Comparison of ENCODE assay signal across 8 mouse cellular contexts in the genomic region with DNA sequence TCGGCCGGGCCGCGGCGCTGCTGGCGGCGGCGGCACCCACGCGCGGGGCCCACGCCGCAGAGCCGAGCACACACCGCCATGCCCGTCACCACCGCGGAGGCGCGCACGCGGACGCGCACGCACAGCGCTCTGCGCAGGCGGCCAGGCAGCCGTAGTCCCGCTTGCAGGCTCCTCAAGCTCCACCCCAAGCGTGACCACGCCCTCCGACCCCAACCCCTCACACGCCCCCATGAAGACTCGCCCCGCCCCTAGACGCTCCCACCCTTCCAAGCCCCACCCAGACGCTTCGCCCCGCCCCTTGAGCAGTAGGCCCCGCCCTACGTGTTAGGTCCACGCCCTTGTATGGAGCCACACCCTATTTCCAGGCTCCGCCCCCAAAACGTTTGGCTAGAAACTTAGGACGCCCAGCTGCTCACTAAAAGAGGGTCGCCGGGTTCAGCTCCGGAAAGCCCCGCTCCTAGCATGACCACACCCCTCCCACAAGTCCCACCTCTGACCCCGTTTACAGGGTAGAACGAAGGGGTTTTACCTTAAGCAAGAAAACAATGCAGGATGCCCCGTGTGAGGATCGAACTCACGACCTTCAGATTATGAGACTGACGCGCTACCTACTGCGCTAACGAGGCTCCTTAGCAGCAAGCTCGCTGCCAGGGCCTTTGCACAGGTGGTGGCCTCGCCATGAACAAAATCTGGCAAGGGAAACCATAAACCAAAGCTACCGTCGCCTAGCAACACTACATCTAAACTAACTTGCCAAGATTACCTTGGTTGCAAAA. TPM values are rescaled to one million over a fixed set of nuclear protein-coding genes. Genes with fewer than 3 reads are reported as not detected.
DNase-seq lines count a peak whose midpoint lies in the region; ATAC-seq and TF ChIP-seq lines count a peak whose summit lies in the region.

A gene (minus strand): TSS at position 131 of the 776 bp plus-strand sequence.

- ATAC-seq in heart, embryonic 11.5 days (replicated peaks; ENCODE audit: insufficient number of reproducible peaks, low FRiP score, low TSS enrichment), result peak; percentile 88
- peak; percentile 93 for ATAC-seq in kidney, embryonic 16.5 days (ENCODE audit: low FRiP score, low TSS enrichment)

- peak within 1 kb of the TSS; percentile 88 for H3K9ac ChIP-seq in heart, embryonic 11.5 days (ENCODE audit: low read depth, low read length)
- H3K9ac ChIP-seq in kidney, embryonic 16.5 days (replicated peaks; ENCODE audit: low read length), result peak within 1 kb of the TSS; percentile 89
- peak within 1 kb of the TSS; percentile 94 for H3K9ac ChIP-seq in liver, adult 2 months (ENCODE audit: low read depth, low read length)

- TF ChIP-seq POLR2A in brain, embryonic 14.5 days (IDR thresholded peaks at IDR 0.05; ENCODE audit: borderline replicate concordance, extremely low read depth, insufficient read depth, insufficient read length, poor library complexity, severe bottlenecking), result peak; percentile 95
- TF ChIP-seq POLR2A in liver, adult 2 months (IDR thresholded peaks at IDR 0.05; ENCODE audit: extremely low read depth, insufficient read depth, low read length), result peak; percentile 95
- TF ChIP-seq POLR2A in myocyte (IDR thresholded peaks at IDR 0.05; ENCODE audit: insufficient read length, low read depth), result peak; percentile 98

- H3K79me2 ChIP-seq in C2C12 (ENCODE audit: control insufficient read depth, insufficient read depth) (peaks cover 41% of the 10 kb centered on the region), myocyte (ENCODE audit: control insufficient read depth, insufficient read depth) (peaks cover 30% of the 10 kb centered on the region)
- peaks cover 33% of the 10 kb centered on the region; the same call in 1 of the 2 replicates for H3K79me2 ChIP-seq in liver, adult 2 months (ENCODE audit: control insufficient read depth, insufficient read depth, low read length)

- H3K4me3 ChIP-seq in C2C12 (ENCODE audit: insufficient read depth, poor library complexity, severe bottlenecking) (peak within 1 kb of the TSS; percentile 65), myocyte (peak within 1 kb of the TSS; percentile 52)
- peak within 1 kb of the TSS; percentile 84 for H3K4me3 ChIP-seq in erythroblast, embryonic 14.5 days (replicated peaks)
- peak within 1 kb of the TSS; percentile 90 for H3K4me3 ChIP-seq in heart, embryonic 11.5 days (ENCODE audit: low read depth, low read length)
- H3K4me3 ChIP-seq in kidney, embryonic 16.5 days (ENCODE audit: low read length), result peak within 1 kb of the TSS; percentile 93
- peak within 1 kb of the TSS; percentile 87 for H3K4me3 ChIP-seq in liver, adult 2 months (ENCODE audit: insufficient read depth, low read depth, low read length)

- WGBS in heart, embryonic 11.5 days (ENCODE audit: insufficient replicate concordance), result 2% methylated on average over 62 of the region's 63 CpGs
- WGBS in kidney, embryonic 16.5 days, result under 1% methylated on average over 47 of the region's 63 CpGs
- WGBS in liver, adult 2 months, result under 1% methylated on average over 63 of the region's 63 CpGs

- H3K79me3 ChIP-seq in C2C12 (ENCODE audit: low read depth), result peaks cover 15% of the 10 kb centered on the region

- H3ac ChIP-seq in C2C12 (ENCODE audit: control insufficient read depth, insufficient read length, low read depth) (peak within 1 kb of the TSS; percentile 97), myocyte (ENCODE audit: control insufficient read depth, insufficient read length) (peak within 1 kb of the TSS; percentile 27)

- peak; percentile 97 for DNase-seq in brain, embryonic 14.5 days (ENCODE audit: low read depth)
- peak; percentile 99 for DNase-seq in liver, adult 2 months (ENCODE audit: extremely low read depth, low read depth, low spot score)
- peak; percentile 97 for DNase-seq in splenic B cell, adult 2 months (ENCODE audit: low read depth, low spot score)

- peak within 1 kb of the TSS; percentile 96 for H3K4me2 ChIP-seq in heart, embryonic 11.5 days
- peak within 1 kb of the TSS; percentile 89 for H3K4me2 ChIP-seq in kidney, embryonic 16.5 days (replicated peaks; ENCODE audit: low read depth, low read length)
- peak within 1 kb of the TSS; percentile 98 for H3K4me2 ChIP-seq in myocyte (ENCODE audit: low read depth)

- peak within 1 kb of the TSS; percentile 59; the same call in 1 of the 2 replicates for H3K27ac ChIP-seq in heart, embryonic 11.5 days (ENCODE audit: low read depth, low read length)
- H3K27ac ChIP-seq in kidney, embryonic 16.5 days (ENCODE audit: low read length), result peak within 1 kb of the TSS; percentile 44; the same call in 1 of the 2 replicates
- peak within 1 kb of the TSS; percentile 98 for H3K27ac ChIP-seq in liver, adult 2 months (replicated peaks; ENCODE audit: insufficient read depth, low read depth, low read length)

- no peak for TF ChIP-seq CTCF in C2C12 (IDR thresholded peaks at IDR 0.05; ENCODE audit: control insufficient read depth, insufficient read depth, insufficient read length)
- TF ChIP-seq CTCF in brain, embryonic 14.5 days (IDR thresholded peaks at IDR 0.05; ENCODE audit: borderline replicate concordance, extremely low read depth, insufficient read depth, insufficient read length), result no peak
- TF ChIP-seq CTCF in liver, adult 2 months (IDR thresholded peaks at IDR 0.05; ENCODE audit: low read depth, low read length), result no peak

- H3K9me3 ChIP-seq in erythroblast, embryonic 14.5 days (ENCODE audit: control insufficient read depth, low read length), result no peaks in the 10 kb centered on the region; the same call in 1 of the 2 replicates
- H3K9me3 ChIP-seq in heart, embryonic 11.5 days (replicated peaks; ENCODE audit: control insufficient read depth, low read length), result no peaks in the 10 kb centered on the region
- no peaks in the 10 kb centered on the region for H3K9me3 ChIP-seq in kidney, embryonic 16.5 days (ENCODE audit: low read length)

- H3K36me3 ChIP-seq in C2C12 (ENCODE audit: control insufficient read depth, insufficient read depth), result no peaks in the 10 kb centered on the region
- H3K36me3 ChIP-seq in erythroblast, embryonic 14.5 days (ENCODE audit: control insufficient read depth), result peaks cover 3% of the 10 kb centered on the region; the same call in 1 of the 2 replicates
- H3K36me3 ChIP-seq in heart, embryonic 11.5 days (ENCODE audit: control insufficient read depth, insufficient read depth, low read length), result no peaks in the 10 kb centered on the region
- no peaks in the 10 kb centered on the region for H3K36me3 ChIP-seq in kidney, embryonic 16.5 days (ENCODE audit: insufficient read depth, low read length)
- H3K36me3 ChIP-seq in liver, adult 2 months (ENCODE audit: control insufficient read depth, insufficient read depth, low read length), result no peaks in the 10 kb centered on the region
- H3K36me3 ChIP-seq in myocyte (ENCODE audit: control insufficient read depth, insufficient read depth), result no peaks in the 10 kb centered on the region
- H3K36me3 ChIP-seq in splenic B cell, adult 2 months (ENCODE audit: control insufficient read depth, insufficient read depth, low read length, poor library complexity, severe bottlenecking), result no peaks in the 10 kb centered on the region

- H3K27me3 ChIP-seq in C2C12 (ENCODE audit: control insufficient read depth, insufficient read depth, insufficient read length) (no peaks in the 10 kb centered on the region), myocyte (ENCODE audit: control insufficient read depth, insufficient read depth, insufficient read length) (no peaks in the 10 kb centered on the region)
- peaks cover 8% of the 10 kb centered on the region for H3K27me3 ChIP-seq in erythroblast, embryonic 14.5 days (ENCODE audit: control insufficient read depth)
- H3K27me3 ChIP-seq in heart, embryonic 11.5 days (ENCODE audit: control insufficient read depth, insufficient read depth, low read length), result no peaks in the 10 kb centered on the region
- no peaks in the 10 kb centered on the region for H3K27me3 ChIP-seq in kidney, embryonic 16.5 days (ENCODE audit: insufficient read depth, low read length)
- no peaks in the 10 kb centered on the region for H3K27me3 ChIP-seq in liver, adult 2 months (ENCODE audit: control insufficient read depth, insufficient read depth, low read length)
- no peaks in the 10 kb centered on the region for H3K27me3 ChIP-seq in splenic B cell, adult 2 months (ENCODE audit: control insufficient read depth, insufficient read depth, low read length, poor library complexity, severe bottlenecking)

- peaks cover 57% of the 10 kb centered on the region for H3K4me1 ChIP-seq in erythroblast, embryonic 14.5 days (ENCODE audit: control insufficient read depth)
- peaks cover 16% of the 10 kb centered on the region for H3K4me1 ChIP-seq in heart, embryonic 11.5 days (ENCODE audit: control insufficient read depth, insufficient read depth, low read length)
- peaks cover 19% of the 10 kb centered on the region for H3K4me1 ChIP-seq in kidney, embryonic 16.5 days (ENCODE audit: insufficient read depth, low read length)
- peaks cover 21% of the 10 kb centered on the region for H3K4me1 ChIP-seq in liver, adult 2 months (ENCODE audit: control insufficient read depth, insufficient read depth, low read length)

TF ChIP-seq in C2C12, 6 proteins besides CTCF, POLR2A, EP300 and RAD21:
- TF ChIP-seq USF1 (IDR thresholded peaks at IDR 0.05; ENCODE audit: low read depth) (no peak), FOSL1 (IDR thresholded peaks at IDR 0.05; ENCODE audit: insufficient read depth, low read length, poor library complexity, severe bottlenecking) (no peak), MYOG (IDR thresholded peaks at IDR 0.05; ENCODE audit: control insufficient read depth, extremely low read depth, insufficient read length) (no peak), MYOD1 (IDR thresholded peaks at IDR 0.05; ENCODE audit: control insufficient read depth, insufficient read length, low read depth) (no peak), CEBPB (IDR thresholded peaks at IDR 0.05; ENCODE audit: low read depth) (no peak), MAX (IDR thresholded peaks at IDR 0.05) (peak; percentile 50)

TF ChIP-seq in myocyte, 11 proteins besides CTCF, POLR2A, EP300 and RAD21 (continues in another document):
- TF ChIP-seq TCF3 (IDR thresholded peaks at IDR 0.05; ENCODE audit: insufficient read length, low read depth), result peak; percentile 43
- no peak for TF ChIP-seq SRF (IDR thresholded peaks at IDR 0.05; ENCODE audit: control insufficient read depth, insufficient read length, low read depth)
- TF ChIP-seq E2F4 (IDR thresholded peaks at IDR 0.05; ENCODE audit: insufficient read depth), result no peak
- TF ChIP-seq CEBPB (IDR thresholded peaks at IDR 0.05; ENCODE audit: insufficient read depth, poor library complexity, severe bottlenecking), result 0 out of 2 replicates have a peak, but pooled peaks have one; percentile 10
- TF ChIP-seq USF1 (IDR thresholded peaks at IDR 0.05; ENCODE audit: low read depth), result no peak
- peak; percentile 41 for TF ChIP-seq REST (IDR thresholded peaks at IDR 0.05; ENCODE audit: insufficient read depth, insufficient read length)

RNA-seq across cellular contexts. Expression of the gene that starts here (rescaled TPM):
- 9.4 TPM for polyA plus RNA-seq in C2C12 (2012; fragmentation: generic; extraction: Trizol)
- polyA plus RNA-seq in brain, embryonic 14.5 days (2012; rRNA removed), result 37.2 and 38.8 TPM in 2 replicates
- 1.3 and 1.6 TPM in 2 replicates for polyA plus RNA-seq in erythroblast, embryonic 14.5 days (2012)
- polyA plus RNA-seq in heart, embryonic 11.5 days (2014; fragmentation: Nextera tagmentation; extraction: Ambion mirVana), result 9.5 and 9.7 TPM in 2 replicates
- polyA plus RNA-seq in kidney, embryonic 16.5 days (2015; fragmentation: Nextera tagmentation; extraction: Ambion mirVana), result 14.7 and 16.2 TPM in 2 replicates
- total RNA-seq in liver, adult 2 months (2014; rRNA removed), result 25.1 and 35.9 TPM in 2 replicates
- polyA plus RNA-seq in liver, adult 2 months (2012; rRNA removed), result 23.0 and 26.5 TPM in 2 replicates
- polyA plus RNA-seq in myocyte (2012; fragmentation: generic; extraction: Trizol), result 23.3 TPM

Comparison
In these comparisons a context has a peak if more than half of its experiments do, and no peak if none do; other contexts are left out.
1. Peak in every context shown above with its lines: DNase-seq, ATAC-seq, H3K4me3 ChIP-seq and H3K27ac ChIP-seq.
2. H3K27ac ChIP-seq: peak in every context shown above with its lines; median percentile 98 in liver, adult 2 months; 59 in heart, embryonic 11.5 days; 44 in kidney, embryonic 16.5 days.